Mouse (Mus musculus): ENCODE data around the gene Nfe2l1.

The Nfe2l1 gene

DNA sequence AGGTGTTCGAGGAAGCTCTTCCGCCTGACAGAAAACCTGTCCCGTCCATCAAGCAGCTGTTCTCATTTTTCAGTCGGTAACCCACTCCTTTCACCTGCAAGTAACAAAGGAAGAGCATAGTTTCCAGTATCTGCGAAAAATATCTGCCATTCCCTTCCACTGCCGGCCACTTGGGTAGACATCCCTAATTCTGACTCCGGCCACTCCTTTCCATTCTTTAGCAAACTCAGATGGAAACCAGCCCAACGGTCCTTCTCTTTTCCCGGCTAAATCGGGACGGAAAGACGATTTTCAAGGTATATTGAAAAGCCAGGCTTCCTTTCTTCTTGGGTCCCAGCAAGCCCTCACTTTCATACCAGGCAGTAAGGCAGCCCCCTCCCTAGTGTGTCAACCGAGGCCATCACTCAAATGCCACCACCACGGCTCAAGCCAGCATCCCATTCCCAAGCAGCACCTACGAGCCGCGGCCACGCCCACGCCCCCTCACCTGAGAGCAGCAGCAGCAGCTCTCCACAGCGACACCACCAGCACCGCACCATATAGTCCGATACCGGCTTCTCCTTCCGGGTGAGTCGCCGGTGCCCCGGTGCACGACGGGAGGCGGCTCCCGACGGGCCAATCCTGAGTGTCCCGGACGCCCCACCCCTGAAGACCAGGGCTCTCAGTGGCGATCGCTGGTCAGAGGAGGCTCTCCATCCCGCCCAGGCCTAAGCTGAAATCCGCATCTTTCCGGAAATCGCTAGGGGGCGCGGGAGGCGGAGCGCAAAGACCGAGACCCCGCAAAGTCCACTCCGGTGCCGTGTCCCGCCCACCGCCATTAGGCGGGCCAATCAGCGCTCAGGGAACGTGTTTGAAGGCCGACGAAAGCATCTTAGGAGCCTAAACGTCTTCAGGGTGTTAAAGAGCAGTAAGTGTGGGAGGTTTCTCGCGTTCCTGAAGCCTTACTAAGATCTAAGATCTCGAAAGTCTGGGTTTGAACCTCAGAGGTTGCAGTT, 52.5 kb downstream of the Nfe2l1 start, which contains the start of gene Snx11:
Snx11 (minus strand) TSS at position 592 of the 995 bp plus-strand sequence.
- DNase-seq: peak; percentile 100

GRCm38 (mm10) chr11:96776068-96776467, 53.7 kb downstream of the Nfe2l1 start:
- DNase-seq: no peak

- no peak for DNase-seq
Observed at GRCm38 (mm10) chr11:96775665-96776064, 54.1 kb downstream of the Nfe2l1 start.

- DNase-seq: no peak
Observed at GRCm38 (mm10) chr11:96775063-96775462, 54.7 kb downstream of the Nfe2l1 start.

- no peak for DNase-seq
Observed at GRCm38 (mm10) chr11:96774536-96774935, 55.2 kb downstream of the Nfe2l1 start.

DNA sequence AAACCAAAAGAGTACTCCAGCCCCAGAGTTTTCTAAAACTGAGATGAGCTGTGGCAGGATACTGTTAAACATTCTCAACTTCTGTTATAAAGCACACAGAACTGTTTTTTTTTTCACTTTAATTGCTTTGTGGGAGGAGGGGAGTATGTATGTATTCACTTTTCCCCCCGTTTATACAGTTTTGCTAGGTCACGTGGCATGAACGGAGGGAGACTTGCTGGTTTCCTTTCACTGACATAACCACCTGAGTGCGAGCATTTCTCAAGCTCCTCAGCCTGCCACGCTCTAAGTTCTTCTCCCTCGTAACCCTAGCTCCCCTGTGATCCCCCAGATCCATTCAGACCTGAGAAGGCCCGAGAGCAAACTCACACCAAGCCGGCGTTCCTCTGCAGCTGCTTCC, 57.4 kb downstream of the Nfe2l1 start:
- DNase-seq: no peak

- DNase-seq: no peak
Observed at GRCm38 (mm10) chr11:96771274-96771975, 58.3 kb downstream of the Nfe2l1 start.

DNA sequence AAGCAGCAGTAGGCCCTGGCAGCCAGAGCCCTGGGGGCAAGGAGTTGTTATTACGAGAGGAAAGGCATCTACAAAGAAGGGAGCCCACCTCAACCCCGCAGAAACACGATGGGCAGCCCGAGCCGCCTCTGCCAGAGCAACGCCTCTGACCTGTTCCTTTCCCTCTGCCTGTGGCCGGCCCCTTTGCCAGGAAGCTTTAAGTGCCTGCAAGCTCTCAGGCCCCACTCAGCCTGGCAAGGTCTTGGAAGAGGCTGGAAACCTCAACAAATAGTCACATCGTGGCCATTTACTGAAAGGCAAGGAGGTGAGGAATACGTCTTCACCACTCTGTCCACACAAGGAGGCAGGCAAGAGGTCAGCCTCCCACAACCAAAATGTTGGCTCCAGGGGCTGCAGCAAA, 61.5 kb downstream of the Nfe2l1 start:
- peak; percentile 58 for DNase-seq
